Mouse (Mus musculus) forebrain, embryonic 16.5 days (tissue): ENCODE data around the gene Rnf186. TPM values are rescaled to one million over a fixed set of nuclear protein-coding genes. Genes with fewer than 3 reads are reported as not detected.

ENCODE experiments used
- ATAC-seq: fragments of 200-750 bp; cut with Nextera tagmentation; 2 replicates; pipeline ENCODE4 v1.8.0; 2017; ENCODE audit warnings: mild to moderate bottlenecking, moderate library complexity
- H3K27ac ChIP-seq: fragments of 300-500 bp; sonication (generic); 2 replicates; pipeline ENCODE4 v1.5.1; 2014; ENCODE audit warnings: low read length, control low read depth
- H3K27me3 ChIP-seq: fragments of 300-500 bp; sonication (generic); replicated peaks from 2 replicates; pipeline ENCODE4 v1.6.1; 2014; ENCODE audit warnings: low read length; ENCODE audit not compliant: control insufficient read depth, insufficient read depth
- H3K36me3 ChIP-seq: fragments of 300-500 bp; sonication (generic); 2 replicates; pipeline ENCODE4 v1.6.1; 2014; ENCODE audit not compliant: control insufficient read depth, insufficient read depth
- H3K4me1 ChIP-seq: fragments of 300-500 bp; sonication (generic); replicated peaks from 2 replicates; pipeline ENCODE4 v1.6.1; 2014; ENCODE audit warnings: low read length; ENCODE audit not compliant: control insufficient read depth, insufficient read depth
- H3K4me2 ChIP-seq: fragments of 300-500 bp; sonication (generic); 2 replicates; pipeline ENCODE4 v1.6.1; 2014; ENCODE audit warnings: mild to moderate bottlenecking, low read length, control low read depth
- H3K4me3 ChIP-seq: fragments of 300-500 bp; sonication (generic); replicated peaks from 2 replicates; pipeline ENCODE4 v1.5.1; 2014; ENCODE audit warnings: mild to moderate bottlenecking, low read length, control low read depth
- H3K9ac ChIP-seq: fragments of 300-500 bp; sonication (generic); replicated peaks from 2 replicates; pipeline ENCODE4 v1.6.1; 2014; ENCODE audit warnings: low read depth, low read length, control low read depth
- H3K9me3 ChIP-seq: fragments of 300-500 bp; sonication (generic); 2 replicates; pipeline ENCODE4 v1.6.1; 2016; ENCODE audit warnings: low read length; ENCODE audit not compliant: control insufficient read depth
- WGBS: fragments of 180-500 bp; shearing (Covaris S2); extraction: QIAGEN DNeasy Blood & Tissue Kit; methylation state at CpG from one replicate; pipeline ENCODE4 v1.1.7; 2014; 5-methylcytosine and 5-hydroxymethylcytosine counted together
- polyA plus RNA-seq: library from polyadenylated mRNA; unstranded; fragments of >200 nt; fragmentation: Nextera tagmentation; extraction: Ambion mirVana; gene quantifications from 2 replicates; pipeline ENCODE4 v1.2.1, GENCODE M21; 2015

Rnf186 gene
- polyA plus RNA-seq, 1 experiment from 2014 or later = not detected

GRCm38 (mm10) chr4:139001026-139001425 is 34.1 kb downstream of the Rnf186 start:
- ATAC-seq = no peak
- no peak overlapping the region for H3K4me3 ChIP-seq
- no peaks in the 10 kb centered on the region for H3K9me3 ChIP-seq
- no peak overlapping the region for H3K4me2 ChIP-seq
- no peaks in the 10 kb centered on the region for H3K27me3 ChIP-seq
- H3K27ac ChIP-seq = no peak overlapping the region
- H3K9ac ChIP-seq = no peak overlapping the region
- no peaks in the 10 kb centered on the region for H3K4me1 ChIP-seq
- no peaks in the 10 kb centered on the region for H3K36me3 ChIP-seq
- 80% methylated on average over 2 of the region's 2 CpGs for WGBS

- H3K4me2 ChIP-seq = no peak overlapping the region
- H3K4me1 ChIP-seq = no peaks in the 10 kb centered on the region
- 41% methylated on average over 6 of the region's 6 CpGs for WGBS
- H3K36me3 ChIP-seq = no peaks in the 10 kb centered on the region
- H3K4me3 ChIP-seq = no peak overlapping the region
- no peak overlapping the region for H3K9ac ChIP-seq
- H3K27me3 ChIP-seq = no peaks in the 10 kb centered on the region
- no peak for ATAC-seq
- no peak overlapping the region for H3K27ac ChIP-seq
- H3K9me3 ChIP-seq = no peaks in the 10 kb centered on the region
These were observed 34.5 kb downstream of the Rnf186 start for GRCm38 (mm10) chr4:139001433-139001832.

GRCm38 (mm10) chr4:139004067-139004466 is 37.2 kb downstream of the Rnf186 start:
- H3K4me1 ChIP-seq = no peaks in the 10 kb centered on the region
- no peak for ATAC-seq
- 70% methylated on average over 8 of the region's 8 CpGs for WGBS

GRCm38 (mm10) chr4:139005214-139005613 is 38.3 kb downstream of the Rnf186 start:
- Histone ChIP-seq H3K27ac (no peak overlapping the region), H3K4me3 (no peak overlapping the region), H3K27me3 (no peaks in the 10 kb centered on the region), H3K9ac (no peak overlapping the region), H3K36me3 (no peaks in the 10 kb centered on the region), H3K4me1 (no peaks in the 10 kb centered on the region), H3K9me3 (no peaks in the 10 kb centered on the region), H3K4me2 (no peak overlapping the region)
- ATAC-seq = no peak
- WGBS = 62% methylated on average over 5 of the region's 6 CpGs

More at GRCm38 (mm10) chr4:139004067-139004466, 37.2 kb downstream of the Rnf186 start:
- Histone ChIP-seq H3K9me3 (no peaks in the 10 kb centered on the region), H3K9ac (no peak overlapping the region), H3K27me3 (no peaks in the 10 kb centered on the region), H3K4me3 (no peak overlapping the region), H3K36me3 (no peaks in the 10 kb centered on the region), H3K27ac (no peak overlapping the region), H3K4me2 (no peak overlapping the region)

- H3K4me3 ChIP-seq = no peak overlapping the region
- no peaks in the 10 kb centered on the region for H3K36me3 ChIP-seq
- H3K9ac ChIP-seq = no peak overlapping the region
- H3K27me3 ChIP-seq = no peaks in the 10 kb centered on the region
- no peak for ATAC-seq
- no peaks in the 10 kb centered on the region for H3K9me3 ChIP-seq
- no peak overlapping the region for H3K27ac ChIP-seq
- WGBS = 88% methylated on average over 3 of the region's 3 CpGs
- H3K4me1 ChIP-seq = no peaks in the 10 kb centered on the region
- H3K4me2 ChIP-seq = no peak overlapping the region
These were observed 40.4 kb downstream of the Rnf186 start for GRCm38 (mm10) chr4:139007353-139007752.

- ATAC-seq = no peak
- no peaks in the 10 kb centered on the region for H3K4me1 ChIP-seq
- H3K4me3 ChIP-seq = no peak overlapping the region
- H3K4me2 ChIP-seq = no peak overlapping the region
- no peak overlapping the region for H3K9ac ChIP-seq
- H3K9me3 ChIP-seq = no peaks in the 10 kb centered on the region
- no peak overlapping the region for H3K27ac ChIP-seq
- no peaks in the 10 kb centered on the region for H3K27me3 ChIP-seq
- no peaks in the 10 kb centered on the region for H3K36me3 ChIP-seq
- WGBS = 40% methylated on average over 6 of the region's 6 CpGs
These were observed 41.1 kb downstream of the Rnf186 start for GRCm38 (mm10) chr4:139007981-139008536.

- no peaks in the 10 kb centered on the region for H3K4me1 ChIP-seq
- no peak overlapping the region for H3K4me2 ChIP-seq
- H3K27ac ChIP-seq = no peak overlapping the region
- no peaks in the 10 kb centered on the region for H3K27me3 ChIP-seq
- no peaks in the 10 kb centered on the region for H3K36me3 ChIP-seq
- H3K4me3 ChIP-seq = no peak overlapping the region
- H3K9me3 ChIP-seq = no peaks in the 10 kb centered on the region
- H3K9ac ChIP-seq = no peak overlapping the region
- WGBS = 94% methylated on average over 13 of the region's 13 CpGs
- no peak for ATAC-seq
These were observed 44.3 kb downstream of the Rnf186 start for GRCm38 (mm10) chr4:139011201-139011702.

- WGBS = 91% methylated on average over 11 of the region's 11 CpGs
- H3K27me3 ChIP-seq = no peaks in the 10 kb centered on the region
- no peak overlapping the region for H3K4me3 ChIP-seq
- H3K4me2 ChIP-seq = no peak overlapping the region
- no peaks in the 10 kb centered on the region for H3K4me1 ChIP-seq
- no peak for ATAC-seq
- H3K9ac ChIP-seq = no peak overlapping the region
- H3K9me3 ChIP-seq = no peaks in the 10 kb centered on the region
- H3K36me3 ChIP-seq = no peaks in the 10 kb centered on the region
- no peak overlapping the region for H3K27ac ChIP-seq
These were observed 46.4 kb downstream of the Rnf186 start for GRCm38 (mm10) chr4:139013281-139013680.

- H3K9ac ChIP-seq = no peak overlapping the region
- 79% methylated on average over 6 of the region's 6 CpGs for WGBS
- H3K27ac ChIP-seq = no peak overlapping the region
- H3K4me2 ChIP-seq = no peak overlapping the region
- no peak for ATAC-seq
- no peak overlapping the region for H3K4me3 ChIP-seq
- H3K36me3 ChIP-seq = no peaks in the 10 kb centered on the region
- H3K27me3 ChIP-seq = no peaks in the 10 kb centered on the region
- no peaks in the 10 kb centered on the region for H3K4me1 ChIP-seq
- no peaks in the 10 kb centered on the region for H3K9me3 ChIP-seq
These were observed 47.9 kb downstream of the Rnf186 start for GRCm38 (mm10) chr4:139014793-139015192.
